1 mouse cellular context compared by ENCODE assay signal in the genomic region with DNA sequence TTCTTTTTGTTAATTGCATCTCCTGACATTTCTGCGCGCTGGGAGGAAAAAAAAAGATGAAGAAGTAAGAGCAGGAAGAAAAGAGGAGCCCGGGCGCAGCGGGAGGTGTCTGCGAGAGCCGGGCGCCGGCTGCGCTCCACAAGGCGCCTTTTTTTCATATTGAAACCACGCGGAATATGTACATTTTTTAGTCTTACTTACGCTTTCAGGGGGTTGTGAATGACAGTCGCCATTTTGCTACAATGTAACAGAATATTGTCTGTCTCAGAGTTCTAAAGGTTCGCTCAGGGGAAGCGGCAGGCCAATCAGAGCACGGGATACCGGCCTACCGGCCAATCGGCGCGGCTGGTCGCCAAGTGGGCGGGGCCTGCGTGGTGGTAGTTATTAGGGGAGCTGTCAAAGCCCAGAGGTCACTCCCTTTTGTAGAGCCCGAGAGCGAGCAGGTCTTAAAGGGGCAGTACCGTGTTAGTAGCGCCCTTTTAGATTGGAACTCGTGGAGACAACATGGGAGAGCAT.
TF ChIP-seq lines count a peak whose summit lies in the region.

Gene Dpf3, minus strand, starts transcription at position 241 of the 516 bp plus-strand sequence.

TF ChIP-seq in CH12.LX, 34 proteins besides CTCF, POLR2A, EP300 and RAD21 (continued from another document):
- TF ChIP-seq BHLHE40 (IDR thresholded peaks at IDR 0.05; ENCODE audit: low read depth, low read length) (no peak), NELFE (IDR thresholded peaks at IDR 0.05; ENCODE audit: low read depth, low read length) (0 out of 2 replicates have a peak, but pooled peaks have one; percentile 15), NRF1 (IDR thresholded peaks at IDR 0.05; ENCODE audit: low read depth, low read length) (peak; percentile 46; the same call in 1 of the 2 replicates), CHD1 (IDR thresholded peaks at IDR 0.05; ENCODE audit: low read depth, low read length) (no peak), E2F4 (IDR thresholded peaks at IDR 0.05; ENCODE audit: insufficient replicate concordance, low read depth, low read length) (no peak), USF2 (conservative IDR thresholded peaks at IDR 0.05; ENCODE audit: low read depth, low read length) (no peak), IRF4 (IDR thresholded peaks at IDR 0.05; ENCODE audit: low read depth, low read length) (peak; percentile 28; the same call in 1 of the 2 replicates), TBP (conservative IDR thresholded peaks at IDR 0.05; ENCODE audit: low read depth, low read length) (peak; percentile 76), MEF2A (IDR thresholded peaks at IDR 0.05; ENCODE audit: borderline replicate concordance, low read depth, low read length) (no peak), CHD2 (IDR thresholded peaks at IDR 0.05; ENCODE audit: low read length) (peak; percentile 33; the same call in 1 of the 2 replicates), MAX (IDR thresholded peaks at IDR 0.05; ENCODE audit: low read length) (peak; percentile 40; the same call in 1 of the 2 replicates), MXI1 (IDR thresholded peaks at IDR 0.05; ENCODE audit: low read depth, low read length) (peak; percentile 52; the same call in 1 of the 2 replicates), SIN3A (IDR thresholded peaks at IDR 0.05; ENCODE audit: low read length) (peak; percentile 77)
